Mouse (Mus musculus) kidney, postnatal 0 days (tissue): ENCODE results near the gene Vegfb. TPM values are rescaled to one million over a fixed set of nuclear protein-coding genes. Genes with fewer than 3 reads are reported as not detected.

Source experiments
- ATAC-seq: fragments of 200-750 bp; cut with Nextera tagmentation; replicated peaks from 2 replicates; pipeline ENCODE4 v1.8.0; 2017; ENCODE audit warnings: low read depth, moderate number of reproducible peaks, moderate TSS enrichment, moderate library complexity; ENCODE audit not compliant: low FRiP score
- DNase-seq: peaks from one replicate; pipeline ENCODE4 v3.0.0-alpha.2; 2016; ENCODE audit warnings: low spot score
- H3K27ac ChIP-seq: fragments of 300-500 bp; sonication (generic); 2 replicates; pipeline ENCODE4 v1.5.1; 2014; ENCODE audit warnings: mild to moderate bottlenecking
- H3K27me3 ChIP-seq: fragments of 300-500 bp; sonication (generic); 2 replicates; pipeline ENCODE4 v1.6.1; 2014; ENCODE audit warnings: low read length, mixed read lengths; ENCODE audit not compliant: insufficient read depth
- H3K36me3 ChIP-seq: fragments of 300-500 bp; sonication (generic); 2 replicates; pipeline ENCODE4 v1.6.1; 2014; ENCODE audit warnings: low read length, mixed read lengths; ENCODE audit not compliant: insufficient read depth
- H3K4me1 ChIP-seq: fragments of 300-500 bp; sonication (generic); replicated peaks from 2 replicates; pipeline ENCODE4 v1.6.1; 2014; ENCODE audit warnings: antibody characterized with exemption, low read length, mixed read lengths; ENCODE audit not compliant: insufficient read depth
- H3K4me2 ChIP-seq: fragments of 300-500 bp; sonication (generic); 2 replicates; pipeline ENCODE4 v1.6.1; 2014; ENCODE audit warnings: mild to moderate bottlenecking, low read length, moderate library complexity, mixed read lengths
- H3K4me3 ChIP-seq: fragments of 300-500 bp; sonication (generic); replicated peaks from 2 replicates; pipeline ENCODE4 v1.5.1; 2014; ENCODE audit warnings: low read depth, low read length
- H3K9ac ChIP-seq: fragments of 300-500 bp; sonication (generic); 2 replicates; pipeline ENCODE4 v1.6.1; 2014; ENCODE audit warnings: low read depth, low read length
- H3K9me3 ChIP-seq: fragments of 300-500 bp; sonication (generic); replicated peaks from 2 replicates; pipeline ENCODE4 v1.6.1; 2016; ENCODE audit warnings: low read length, inconsistent platforms, mixed read lengths
- CTCF ChIP-seq: IDR thresholded peaks from 2 replicates; pipeline ENCODE4 v1.5.1; 2016; ENCODE audit warnings: antibody characterized with exemption, low read depth, mild to moderate bottlenecking, moderate library complexity
- WGBS: fragments of 180-500 bp; shearing (Covaris S2); extraction: QIAGEN DNeasy Blood & Tissue Kit; methylation state at CpG from one replicate; pipeline ENCODE4 v1.1.7; 2014; 5-methylcytosine and 5-hydroxymethylcytosine counted together
- polyA plus RNA-seq: library from polyadenylated mRNA; unstranded; fragments of >200 nt; fragmentation: Nextera tagmentation; extraction: Ambion mirVana; gene quantifications from 2 replicates; pipeline ENCODE4 v1.2.1, GENCODE M21; 2015

The Vegfb gene
- polyA plus RNA-seq, 1 experiment from 2014 or later: 56.6 TPM

- no peak for TF ChIP-seq CTCF
- no peak for ATAC-seq
These were observed 15.1 kb downstream of the Vegfb start for GRCm38 (mm10) chr19:6972247-6972917.

GRCm38 (mm10) chr19:6971644-6972043 lies 15.8 kb downstream of the Vegfb start:
- Histone ChIP-seq H3K9ac (no peak overlapping the region; the same call in 1 of the 2 replicates), H3K4me2 (no peak overlapping the region), H3K4me3 (no peak overlapping the region), H3K36me3 (no peaks in the 10 kb centered on the region), H3K4me1 (peaks cover 35% of the 10 kb centered on the region), H3K27ac (no peak overlapping the region), H3K27me3 (no peaks in the 10 kb centered on the region), H3K9me3 (no peaks in the 10 kb centered on the region)
- ATAC-seq: no peak
- DNase-seq: no peak
- no peak for TF ChIP-seq CTCF
- WGBS: 23% methylated on average over 6 of the region's 6 CpGs

More at GRCm38 (mm10) chr19:6972247-6972917, 15.1 kb downstream of the Vegfb start:
- 0 out of 2 replicates have a peak, but pooled peaks cover 2% of the 10 kb centered on the region for H3K36me3 ChIP-seq
- H3K27ac ChIP-seq: no peak overlapping the region
- no peak overlapping the region for H3K4me3 ChIP-seq
- H3K9me3 ChIP-seq: no peaks in the 10 kb centered on the region
- 72% methylated on average over 13 of the region's 13 CpGs for WGBS
- no peak overlapping the region for H3K4me2 ChIP-seq
- DNase-seq: no peak
- no peaks in the 10 kb centered on the region for H3K27me3 ChIP-seq
- H3K9ac ChIP-seq: no peak overlapping the region
- H3K4me1 ChIP-seq: peaks cover 36% of the 10 kb centered on the region

GRCm38 (mm10) chr19:6970460-6971085 lies 16.9 kb downstream of the Vegfb start:
- DNase-seq (no peak), ATAC-seq (no peak)
- H3K36me3 ChIP-seq: 0 out of 2 replicates have a peak, but pooled peaks cover 9% of the 10 kb centered on the region
- TF ChIP-seq CTCF: no peak
- H3K4me3 ChIP-seq: no peak overlapping the region
- WGBS: 25% methylated on average over 11 of the region's 11 CpGs
- H3K9me3 ChIP-seq: no peaks in the 10 kb centered on the region
- peaks cover 26% of the 10 kb centered on the region for H3K4me1 ChIP-seq
- no peak overlapping the region for H3K9ac ChIP-seq
- H3K27ac ChIP-seq: 0 out of 2 replicates have a peak overlapping the region, but pooled peaks have one; percentile 20
- peak overlapping the region; percentile 67 for H3K4me2 ChIP-seq
- H3K27me3 ChIP-seq: no peaks in the 10 kb centered on the region

GRCm38 (mm10) chr19:6969665-6970381 lies 17.6 kb downstream of the Vegfb start:
- Histone ChIP-seq H3K27me3 (no peaks in the 10 kb centered on the region), H3K4me1 (peaks cover 26% of the 10 kb centered on the region), H3K4me2 (peak overlapping the region; percentile 67), H3K9ac (peak overlapping the region; percentile 79), H3K4me3 (peak overlapping the region; percentile 58), H3K27ac (peak overlapping the region; percentile 65; the same call in 1 of the 2 replicates), H3K9me3 (no peaks in the 10 kb centered on the region), H3K36me3 (peaks cover 16% of the 10 kb centered on the region)
- DNase-seq: peak; percentile 64
- 1% methylated on average over 52 of the region's 55 CpGs for WGBS
- ATAC-seq: peak; percentile 51
- peak; percentile 72 for TF ChIP-seq CTCF

- 0% methylated on average over 13 of the region's 20 CpGs for WGBS
- Histone ChIP-seq H3K9ac (peak overlapping the region; percentile 79), H3K36me3 (peaks cover 22% of the 10 kb centered on the region), H3K9me3 (no peaks in the 10 kb centered on the region), H3K4me2 (peak overlapping the region; percentile 67), H3K27ac (peak overlapping the region; percentile 65; the same call in 1 of the 2 replicates), H3K4me3 (peak overlapping the region; percentile 58), H3K27me3 (no peaks in the 10 kb centered on the region), H3K4me1 (peaks cover 26% of the 10 kb centered on the region)
- DNase-seq (peak; percentile 58), ATAC-seq (no peak)
- no peak for TF ChIP-seq CTCF
These were observed 18.2 kb downstream of the Vegfb start for GRCm38 (mm10) chr19:6969291-6969664.
